Mouse (Mus musculus): Measurements from ENCODE around the gene Pkd1.
A peak's percentile ranks its signal among the peaks of the same experiment; 100 is the strongest.

Gene Pkd1

GRCm38 (mm10) chr17:24567034-24567779 lies 17.6 kb downstream of the Pkd1 start:
- DNase-seq: no peak

GRCm38 (mm10) chr17:24569837-24570236 lies 20.2 kb downstream of the Pkd1 start:
- DNase-seq: no peak

DNA sequence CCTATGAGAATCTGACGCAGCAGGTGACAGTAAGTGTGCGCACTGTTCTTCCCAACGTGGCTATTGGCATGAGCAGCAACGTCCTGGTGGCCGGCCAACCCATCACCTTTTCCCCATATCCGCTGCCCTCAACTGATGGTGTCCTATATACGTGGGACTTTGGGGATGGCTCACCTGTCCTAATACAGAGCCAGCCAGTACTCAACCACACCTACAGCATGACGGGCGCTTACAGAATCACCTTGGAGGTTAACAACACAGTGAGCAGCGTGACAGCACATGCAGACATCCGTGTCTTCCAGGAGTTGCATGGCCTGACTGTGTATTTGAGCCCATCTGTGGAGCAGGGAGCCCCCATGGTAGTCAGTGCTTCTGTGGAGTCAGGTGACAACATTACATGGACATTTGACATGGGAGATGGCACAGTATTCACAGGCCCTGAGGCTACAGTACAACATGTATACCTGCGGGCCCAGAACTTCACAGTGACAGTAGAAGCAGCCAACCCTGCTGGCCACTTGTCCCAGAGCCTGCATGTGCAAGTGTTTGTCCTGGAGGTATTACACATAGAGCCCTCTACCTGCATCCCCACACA lies 23.1 kb downstream of the Pkd1 start:
- DNase-seq: no peak

DNA sequence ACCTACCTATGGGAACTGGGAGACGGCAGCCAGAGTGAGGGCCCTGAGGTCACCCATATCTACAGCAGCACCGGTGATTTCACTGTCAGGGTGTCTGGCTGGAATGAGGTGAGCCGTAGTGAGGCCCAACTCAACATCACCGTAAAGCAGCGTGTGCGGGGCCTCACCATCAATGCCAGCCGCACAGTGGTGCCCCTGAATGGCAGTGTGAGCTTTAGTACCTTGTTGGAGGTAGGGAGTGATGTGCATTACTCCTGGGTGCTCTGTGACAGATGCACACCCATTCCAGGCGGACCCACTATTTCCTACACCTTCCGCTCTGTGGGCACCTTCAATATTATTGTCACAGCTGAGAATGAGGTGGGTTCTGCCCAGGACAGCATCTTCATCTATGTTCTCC lies 24.2 kb downstream of the Pkd1 start:
- DNase-seq: no peak

DNA sequence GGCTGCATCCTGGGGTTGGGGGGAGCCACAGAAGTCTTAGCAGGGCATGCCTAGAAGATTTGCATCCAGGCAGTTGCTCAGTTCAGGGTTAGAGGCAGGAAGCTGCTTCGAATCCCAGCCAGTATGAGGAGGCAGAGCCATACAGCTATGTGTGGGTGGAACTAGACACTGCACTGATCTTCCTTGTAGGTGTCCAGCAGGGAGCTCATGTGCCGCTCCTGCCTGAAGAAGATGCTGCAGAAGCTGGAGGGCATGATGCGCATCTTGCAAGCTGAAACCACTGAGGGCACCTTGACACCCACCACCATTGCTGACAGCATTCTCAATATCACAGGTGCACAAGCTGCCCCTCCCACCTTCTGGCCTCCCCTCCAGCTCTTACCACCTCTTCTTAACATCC lies 29.9 kb downstream of the Pkd1 start:
- no peak for DNase-seq

GRCm38 (mm10) chr17:24580287-24580686 lies 30.7 kb downstream of the Pkd1 start:
- DNase-seq: no peak

DNA sequence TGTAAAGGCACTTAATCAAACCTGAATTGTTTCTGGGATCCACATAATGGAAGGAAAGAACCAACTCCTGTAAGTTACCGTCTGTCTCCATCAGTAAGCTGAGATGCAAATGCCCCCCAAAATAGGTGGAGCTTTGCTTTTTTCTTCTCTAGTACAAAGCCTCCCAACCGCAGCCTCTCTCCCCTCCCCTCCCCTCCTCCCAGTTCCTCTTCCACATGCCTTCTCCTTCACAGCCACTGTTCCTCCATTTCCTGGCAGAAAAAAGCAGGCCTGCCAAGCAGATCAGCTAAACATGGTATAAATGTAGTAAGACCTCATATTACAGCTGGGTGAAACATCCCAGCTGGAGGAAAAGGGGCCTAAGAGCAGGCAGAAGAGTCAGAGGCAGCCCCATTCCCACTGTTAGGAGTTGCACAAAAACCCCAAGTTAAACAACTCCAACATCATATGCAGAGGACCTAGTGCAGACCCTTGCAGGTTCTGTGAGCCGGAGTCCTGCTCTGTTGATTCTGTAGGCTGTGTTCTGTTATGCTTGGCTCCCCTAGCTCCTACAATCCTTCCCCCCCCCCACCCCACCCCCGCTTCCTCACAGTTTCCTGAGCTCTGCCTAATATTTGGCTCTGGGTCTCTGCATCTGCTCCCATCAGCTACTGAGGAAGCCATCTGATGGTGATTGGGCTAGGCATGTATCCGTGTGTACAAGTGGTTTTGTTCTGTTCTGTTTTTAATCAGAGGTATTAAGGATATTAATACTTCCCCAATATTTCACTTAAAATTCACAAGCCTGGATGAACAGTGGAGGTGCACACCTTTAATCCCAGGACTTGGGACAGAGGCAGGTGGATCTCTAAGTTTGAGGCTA lies 34.2 kb downstream of the Pkd1 start:
- DNase-seq: peak; percentile 53

DNA sequence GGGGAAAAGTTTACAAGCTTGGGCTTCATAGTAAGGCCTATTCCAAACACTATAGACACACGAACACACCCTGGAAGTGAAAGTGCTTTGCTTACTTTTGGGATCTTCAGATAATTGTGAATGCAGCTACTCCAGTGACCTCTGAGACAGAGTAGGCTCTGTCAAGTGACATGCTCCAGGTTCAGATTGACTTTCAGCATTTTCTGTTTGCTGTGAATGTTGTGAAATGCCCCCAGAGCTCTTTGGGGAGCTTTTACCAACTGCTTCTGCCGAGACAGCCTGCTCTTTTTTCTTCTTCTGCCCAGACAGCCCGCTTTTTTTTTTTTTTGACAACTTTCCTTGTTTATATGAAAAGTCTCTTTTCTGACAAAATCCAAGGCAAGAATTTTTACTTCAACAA lies 34.9 kb downstream of the Pkd1 start:
- DNase-seq: no peak

DNA sequence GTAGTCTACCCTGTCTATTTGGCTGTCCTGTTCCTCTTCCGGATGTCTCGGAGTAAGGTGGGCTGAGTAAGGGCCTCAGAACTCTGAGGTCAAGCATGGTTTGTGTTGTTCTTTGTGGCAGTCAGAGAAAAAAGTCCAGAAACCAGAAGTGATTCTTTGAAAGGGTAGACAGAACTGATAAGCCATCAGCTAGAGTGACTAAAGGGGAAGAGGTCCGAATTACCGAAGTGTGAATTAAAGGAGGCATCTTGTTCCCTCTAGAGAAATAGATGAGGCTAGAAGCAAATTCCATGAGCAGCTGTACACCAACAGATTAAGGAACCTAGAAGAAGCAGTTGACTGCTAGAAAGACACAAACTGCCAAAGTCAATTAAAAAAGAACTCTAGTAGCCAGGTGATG lies 36.9 kb downstream of the Pkd1 start:
- no peak for DNase-seq

- DNase-seq: no peak
Measured at GRCm38 (mm10) chr17:24590943-24591342, 41.3 kb downstream of the Pkd1 start.

DNA sequence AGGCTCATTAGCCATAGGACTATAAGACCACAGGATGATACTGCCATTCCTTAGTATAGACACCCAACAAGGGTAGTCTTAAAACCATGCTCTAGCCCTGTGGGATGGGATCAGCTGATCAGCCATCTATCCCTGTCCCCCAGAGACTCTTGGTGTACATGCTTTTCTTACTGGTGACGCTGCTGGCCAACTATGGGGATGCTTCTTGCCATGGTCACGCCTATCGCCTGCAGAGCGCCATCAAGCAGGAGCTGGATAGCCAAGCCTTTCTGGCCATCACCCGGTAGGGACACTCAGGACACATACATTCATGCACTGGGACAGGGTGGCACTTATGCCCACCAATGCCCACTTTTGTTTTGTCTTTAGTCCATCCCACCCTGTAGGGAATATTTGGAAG lies 42.1 kb downstream of the Pkd1 start:
- no peak for DNase-seq

DNA sequence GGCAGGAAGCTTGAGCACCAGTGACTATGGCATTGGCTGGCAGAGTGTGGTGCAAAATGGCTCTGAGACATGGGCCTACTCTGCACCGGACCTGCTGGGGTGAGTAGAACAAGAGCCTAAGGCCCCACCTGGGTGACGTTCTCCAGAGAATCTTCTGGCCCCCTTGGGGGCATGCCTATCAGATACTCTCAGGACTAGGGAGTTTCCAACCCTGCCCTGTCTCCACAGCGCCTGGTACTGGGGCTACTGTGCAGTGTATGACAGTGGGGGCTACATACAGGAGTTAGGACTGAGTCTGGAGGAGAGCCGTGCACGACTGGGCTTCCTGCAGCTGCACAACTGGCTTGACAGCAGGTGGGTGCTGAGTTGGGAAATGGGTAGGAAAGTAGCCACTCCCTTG lies 43.6 kb downstream of the Pkd1 start:
- DNase-seq: no peak

GRCm38 (mm10) chr17:24593992-24594890 lies 44.6 kb downstream of the Pkd1 start:
- DNase-seq: no peak

- no peak for DNase-seq
Measured at GRCm38 (mm10) chr17:24595126-24596072, 45.8 kb downstream of the Pkd1 start.

DNA sequence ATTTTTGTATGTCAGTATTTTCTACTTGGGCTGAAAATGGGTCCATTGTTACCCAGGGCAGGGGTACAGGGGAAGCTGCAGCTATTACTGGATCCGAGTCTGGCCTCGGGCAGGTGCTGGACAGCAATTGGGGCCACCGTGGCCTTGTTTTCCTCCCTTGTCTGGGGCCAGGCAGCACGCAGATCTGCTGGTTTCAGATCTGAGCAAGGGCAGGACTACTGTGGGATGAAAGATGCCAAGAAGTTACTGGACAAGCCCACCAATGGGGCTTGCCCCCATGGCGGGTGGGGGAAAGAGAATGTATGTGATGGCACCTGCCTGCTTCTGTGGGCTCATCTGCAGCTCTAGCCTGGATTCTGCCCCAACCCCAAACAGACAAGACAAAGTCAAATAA lies 46.4 kb downstream of the Pkd1 start:
- no peak for DNase-seq

DNA sequence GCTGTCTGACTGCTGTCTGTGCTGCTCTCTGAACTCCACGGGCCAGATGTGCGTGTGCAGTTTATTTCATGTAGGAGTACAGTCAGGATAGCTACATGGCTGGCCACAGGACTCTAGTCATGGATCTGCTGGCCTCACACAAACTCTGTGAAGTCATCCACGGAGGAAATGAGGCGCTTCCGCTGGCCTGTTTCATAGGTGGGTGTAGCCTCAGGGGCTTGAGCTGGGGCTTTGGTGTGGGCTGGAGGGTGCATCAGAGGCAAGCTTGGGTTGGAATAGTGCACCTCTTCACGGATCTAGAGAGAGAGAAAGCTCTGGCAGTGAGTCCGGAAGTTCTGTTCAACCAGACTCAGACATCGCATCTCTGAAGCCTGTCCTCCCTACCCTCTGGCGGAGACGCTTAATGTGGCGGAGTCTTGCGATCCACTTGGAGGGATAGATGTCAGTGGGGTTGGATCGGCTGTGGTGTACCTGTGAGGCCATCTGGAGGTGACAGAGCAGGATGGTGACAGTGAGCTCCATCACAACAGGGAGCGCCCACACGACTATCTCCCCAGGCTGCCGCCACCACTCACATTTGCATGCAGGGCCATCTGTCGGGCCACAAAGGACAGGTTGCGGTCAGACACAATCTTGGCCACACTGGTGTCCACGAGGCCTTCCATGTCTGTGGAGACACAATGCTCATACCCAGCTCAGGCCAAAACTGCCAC lies 47.0 kb downstream of the Pkd1 start:
- DNase-seq: no peak

DNA sequence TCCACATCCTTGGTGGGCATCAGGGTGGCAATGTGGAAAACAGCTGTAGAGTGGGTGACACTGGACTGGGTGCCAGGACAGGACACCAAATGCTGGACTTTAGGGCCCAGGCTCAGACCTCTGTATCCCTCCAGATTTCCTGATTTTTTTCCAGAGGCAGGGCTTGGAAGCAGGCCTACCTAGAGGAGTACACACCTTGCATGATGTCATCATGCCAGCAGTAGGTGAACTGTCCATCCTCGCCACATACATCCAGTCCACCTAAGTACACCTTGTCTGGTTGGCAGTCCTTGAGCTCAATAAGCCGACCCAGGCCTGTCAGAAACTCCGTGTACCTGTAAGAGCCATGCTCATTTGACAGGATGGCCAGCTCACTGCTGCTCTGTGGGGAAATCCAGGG lies 48.4 kb downstream of the Pkd1 start:
- no peak for DNase-seq

- DNase-seq: no peak
Measured at GRCm38 (mm10) chr17:24600502-24600901, 50.9 kb downstream of the Pkd1 start.

- DNase-seq: no peak
Measured at GRCm38 (mm10) chr17:24603961-24604360, 54.3 kb downstream of the Pkd1 start.

DNA sequence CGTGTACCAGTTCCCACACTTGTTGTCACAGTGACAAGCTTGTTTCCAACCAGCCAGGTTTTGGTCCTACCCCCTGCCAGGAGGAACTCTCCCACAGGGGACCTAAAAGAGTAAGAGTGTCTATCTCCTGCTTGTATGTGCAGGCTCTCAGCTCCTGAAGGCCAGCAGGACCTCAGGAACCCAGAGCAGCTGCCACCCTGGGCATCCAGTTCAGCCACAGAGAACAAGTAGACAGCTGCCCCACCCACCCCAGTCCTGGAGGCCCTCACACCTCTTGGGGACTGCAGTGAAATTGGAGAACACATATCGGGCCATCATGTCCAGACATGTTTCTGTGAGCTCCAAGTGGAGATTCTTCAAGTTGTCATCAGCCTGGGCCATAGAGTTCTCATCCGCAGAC lies 54.9 kb downstream of the Pkd1 start:
- no peak for DNase-seq

DNA sequence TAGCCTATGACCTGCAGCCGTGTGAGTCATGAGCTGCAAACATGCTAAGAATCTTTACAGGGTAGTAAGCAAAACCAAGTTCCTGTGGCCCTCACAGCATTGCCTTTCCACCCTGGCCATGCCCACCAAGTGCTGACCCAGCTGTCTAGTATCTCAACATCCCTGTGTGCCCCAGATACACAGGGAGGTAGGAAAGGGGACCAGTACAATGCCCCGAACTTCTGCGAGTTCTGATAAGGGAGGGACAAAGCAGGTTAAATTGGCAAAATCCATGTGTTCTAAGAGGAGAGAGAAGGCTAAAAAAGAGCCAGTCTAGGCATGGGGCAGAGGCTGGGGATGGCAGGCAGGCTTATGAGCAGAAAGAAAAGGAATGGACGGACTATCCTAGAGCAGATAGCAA lies 58.7 kb downstream of the Pkd1 start:
- no peak for DNase-seq
